Mouse (Mus musculus): ENCODE results near the gene Abca8a.
"Not testable (repeated sequence)": the region's sequence is repeated elsewhere in the genome, so short reads cannot be mapped to it uniquely, and the experiment has no call there.

DNA sequence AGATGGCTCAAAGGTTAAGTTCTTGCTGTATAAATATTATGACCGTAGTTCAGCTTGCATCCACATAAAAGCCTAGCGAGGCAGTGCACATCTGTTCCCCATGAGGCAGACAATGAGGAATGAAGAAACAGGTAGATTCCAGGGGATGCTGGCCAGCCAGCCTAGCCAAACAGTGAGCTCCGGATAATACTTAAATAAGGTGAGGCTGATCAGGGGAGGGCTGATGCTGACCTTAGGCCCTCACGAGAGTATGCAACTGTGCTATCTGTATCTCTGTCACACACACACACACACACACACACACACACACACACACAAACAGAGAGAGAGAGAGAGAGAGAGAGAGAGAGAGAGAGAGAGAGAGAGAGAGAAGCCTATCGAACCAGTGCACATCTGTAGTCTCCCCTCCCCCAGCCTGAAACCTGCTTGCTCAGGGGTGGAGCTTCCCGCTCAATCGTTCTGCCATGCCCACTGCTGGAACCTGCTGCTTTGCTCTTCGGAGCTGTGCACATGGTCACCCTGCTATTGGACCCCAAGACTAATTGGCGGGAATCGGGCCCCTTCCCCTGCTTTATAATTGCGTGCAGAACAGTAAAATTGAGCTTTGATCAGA lies 108.2 kb downstream of the Abca8a start:
- not testable (repeated sequence) for TF ChIP-seq POLR2A (IDR thresholded peaks at IDR 0.05; ENCODE audit: borderline replicate concordance, control insufficient read depth, low read depth, low read length); CTCF (IDR thresholded peaks at IDR 0.05; ENCODE audit: control insufficient read depth, insufficient read depth, low read length)
